Mouse (Mus musculus) limb, embryonic 15.5 days (tissue): ENCODE data around the gene Lce1c. TPM values are rescaled to one million over a fixed set of nuclear protein-coding genes. Genes with fewer than 3 reads are reported as not detected.

Experiments used
- ATAC-seq: fragments of 200-750 bp; cut with Nextera tagmentation; 2 replicates; pipeline ENCODE4 v1.8.0; 2017; ENCODE audit warnings: low read depth, moderate TSS enrichment; ENCODE audit not compliant: insufficient number of reproducible peaks, low FRiP score, low TSS enrichment
- H3K27ac ChIP-seq: fragments of 300-500 bp; sonication (generic); 2 replicates; pipeline ENCODE4 v1.5.1; 2015; ENCODE audit warnings: moderate library complexity, mild to moderate bottlenecking, inconsistent platforms
- H3K27me3 ChIP-seq: fragments of 300-500 bp; sonication (generic); 2 replicates; pipeline ENCODE4 v1.6.1; 2015; ENCODE audit warnings: inconsistent platforms
- H3K36me3 ChIP-seq: fragments of 300-500 bp; sonication (generic); 2 replicates; pipeline ENCODE4 v1.6.1; 2015; ENCODE audit warnings: inconsistent platforms
- H3K4me1 ChIP-seq: fragments of 300-500 bp; sonication (generic); 2 replicates; pipeline ENCODE4 v1.6.1; 2015; ENCODE audit warnings: inconsistent platforms
- H3K4me2 ChIP-seq: fragments of 300-500 bp; sonication (generic); 2 replicates; pipeline ENCODE4 v1.6.1; 2015; ENCODE audit warnings: mild to moderate bottlenecking, inconsistent platforms
- H3K4me3 ChIP-seq: fragments of 300-500 bp; sonication (generic); 2 replicates; pipeline ENCODE4 v1.5.1; 2015; ENCODE audit warnings: mild to moderate bottlenecking, inconsistent platforms
- H3K9ac ChIP-seq: fragments of 300-500 bp; sonication (generic); 2 replicates; pipeline ENCODE4 v1.6.1; 2015; ENCODE audit warnings: inconsistent platforms
- H3K9me3 ChIP-seq: fragments of 300-500 bp; sonication (generic); 2 replicates; pipeline ENCODE4 v1.6.1; 2016; ENCODE audit warnings: inconsistent platforms
- WGBS: fragments of 180-500 bp; shearing (Covaris S2); methylation state at CpG from one replicate; pipeline ENCODE4 v1.1.7; 2015; 5-methylcytosine and 5-hydroxymethylcytosine counted together
- polyA plus RNA-seq: library from polyadenylated mRNA; unstranded; fragments of >200 nt; fragmentation: Nextera tagmentation; extraction: Ambion mirVana; gene quantifications from 2 replicates; pipeline ENCODE4 v1.2.1, GENCODE M21; 2015

The Lce1c gene
- polyA plus RNA-seq, 1 experiment from 2014 or later = 2.9 TPM

GRCm38 (mm10) chr3:92715122-92715521, 36.1 kb downstream of the Lce1c start:
- Histone ChIP-seq H3K36me3 (no peaks in the 10 kb centered on the region), H3K4me1 (no peaks in the 10 kb centered on the region), H3K9ac (no peak overlapping the region), H3K27ac (no peak overlapping the region), H3K9me3 (no peaks in the 10 kb centered on the region), H3K4me2 (no peak overlapping the region), H3K27me3 (no peaks in the 10 kb centered on the region), H3K4me3 (no peak overlapping the region)
- no peak for ATAC-seq

GRCm38 (mm10) chr3:92720250-92720649, 41.2 kb downstream of the Lce1c start, which contains the start of gene Lce1f:
Gene Lce1f, minus strand, starts transcription at chr3:92720350.
- H3K9me3 ChIP-seq = no peaks in the 10 kb centered on the region
- no peak within 1 kb of the TSS for H3K4me2 ChIP-seq
- 66% methylated on average over 3 of the region's 3 CpGs for WGBS
- no peaks in the 10 kb centered on the region for H3K4me1 ChIP-seq
- H3K36me3 ChIP-seq = no peaks in the 10 kb centered on the region
- ATAC-seq = no peak
- no peaks in the 10 kb centered on the region for H3K27me3 ChIP-seq
- H3K4me3 ChIP-seq = no peak within 1 kb of the TSS
- no peak within 1 kb of the TSS for H3K9ac ChIP-seq
- H3K27ac ChIP-seq = no peak within 1 kb of the TSS

- H3K9me3 ChIP-seq = no peaks in the 10 kb centered on the region
- no peaks in the 10 kb centered on the region for H3K4me1 ChIP-seq
- no peak overlapping the region for H3K27ac ChIP-seq
- H3K27me3 ChIP-seq = no peaks in the 10 kb centered on the region
- H3K4me2 ChIP-seq = no peak overlapping the region
- H3K9ac ChIP-seq = no peak overlapping the region
- no peaks in the 10 kb centered on the region for H3K36me3 ChIP-seq
- ATAC-seq = no peak
- whole genome bisulfite sequencing = 81% methylated on average over 5 of the region's 5 CpGs
- no peak overlapping the region for H3K4me3 ChIP-seq
Observed at GRCm38 (mm10) chr3:92722631-92723030, 43.6 kb downstream of the Lce1c start.

Other genes with a start within 250 kb of the Lce1c start
- 11.5 and 14.4 TPM in 2 replicates for gene Gm9774, start 249.8 kb upstream of the Lce1c start, polyA plus RNA-seq
- 1.00 and 1.5 TPM in 2 replicates for gene Sprr2k, start 246.7 kb upstream of the Lce1c start, polyA plus RNA-seq
- 132 and 137 TPM in 2 replicates for gene Sprr1b, start 240.5 kb upstream of the Lce1c start, polyA plus RNA-seq
- gene Sprr3, start 220.5 kb upstream of the Lce1c start, polyA plus RNA-seq = 8.4 and 15.5 TPM in 2 replicates
- 152 and 183 TPM in 2 replicates for gene Sprr1a, start 193.4 kb upstream of the Lce1c start, polyA plus RNA-seq
- gene Sprr4, start 178.8 kb upstream of the Lce1c start, polyA plus RNA-seq = not detected in 2 replicates
- 7.9 and 9.3 TPM in 2 replicates for gene 2310046K23Rik, start 144.7 kb upstream of the Lce1c start, polyA plus RNA-seq
- gene Ivl, start 105.5 kb upstream of the Lce1c start, polyA plus RNA-seq = 19.2 and 25.9 TPM in 2 replicates
- not detected in 2 replicates for gene Smcp, start 90.2 kb upstream of the Lce1c start, polyA plus RNA-seq
- 0.37 TPM in 1 of 2 replicates, not detected in the other for gene 2210017I01Rik, start 71.8 kb upstream of the Lce1c start, polyA plus RNA-seq
- gene Lce6a, start 57.6 kb upstream of the Lce1c start, polyA plus RNA-seq = 7.3 and 8.9 TPM in 2 replicates
- gene Lce1a1, start 30.9 kb upstream of the Lce1c start, polyA plus RNA-seq = 1.5 and 9.5 TPM in 2 replicates
- gene Lce1b, start 22.3 kb upstream of the Lce1c start, polyA plus RNA-seq = 0.33 and 1.3 TPM in 2 replicates
- 3.2 and 14.9 TPM in 2 replicates for gene Lce1a2, start 8.9 kb upstream of the Lce1c start, polyA plus RNA-seq
- 0.77 and 2.2 TPM in 2 replicates for gene Lce1d, start 8.0 kb downstream of the Lce1c start, polyA plus RNA-seq
- 0.84 and 3.9 TPM in 2 replicates for gene Lce1e, start 29.8 kb downstream of the Lce1c start, polyA plus RNA-seq
- 1.5 and 5.1 TPM in 2 replicates for gene Lce1f, start 41.1 kb downstream of the Lce1c start, polyA plus RNA-seq
- not detected in 2 replicates for gene Gm38119, start 59.8 kb downstream of the Lce1c start, polyA plus RNA-seq
- 0.97 and 2.9 TPM in 2 replicates for gene Lce1g, start 73.1 kb downstream of the Lce1c start, polyA plus RNA-seq
- gene Lce1h, start 85.8 kb downstream of the Lce1c start, polyA plus RNA-seq = 0.73 and 2.0 TPM in 2 replicates
- gene Lce1i, start 99.7 kb downstream of the Lce1c start, polyA plus RNA-seq = 2.0 and 6.3 TPM in 2 replicates
- 0.91 and 1.7 TPM in 2 replicates for gene Lce1j, start 111.3 kb downstream of the Lce1c start, polyA plus RNA-seq
- 1.3 TPM in 1 of 2 replicates, not detected in the other for gene Lce1k, start 128.6 kb downstream of the Lce1c start, polyA plus RNA-seq
- 1.2 and 5.7 TPM in 2 replicates for gene Kprp, start 148.0 kb downstream of the Lce1c start, polyA plus RNA-seq
- gene Lce1l, start 172.0 kb downstream of the Lce1c start, polyA plus RNA-seq = 1.8 and 5.4 TPM in 2 replicates
- gene 2310050C09Rik, start 191.0 kb downstream of the Lce1c start, polyA plus RNA-seq = 1.1 and 4.7 TPM in 2 replicates
- gene Lce3a, start 247.0 kb downstream of the Lce1c start, polyA plus RNA-seq = 0.60 TPM in 1 of 2 replicates, not detected in the other